Mouse (Mus musculus) small intestine, adult 2 months (tissue): ENCODE data around the gene Syt14. TPM values are rescaled to one million over a fixed set of nuclear protein-coding genes. Genes with fewer than 3 reads are reported as not detected.
A peak's percentile ranks its signal among the peaks of the same experiment; 100 is the strongest.

Experiments
- H3K27ac ChIP-seq: fragments of 200-500 bp; 2 replicates; pipeline ENCODE4 v1.5.1; 2012; ENCODE audit warnings: low read depth, low read length, control low read depth, inconsistent platforms; ENCODE audit not compliant: insufficient read depth
- H3K27me3 ChIP-seq: fragments of 200-500 bp; 2 replicates; pipeline ENCODE4 v1.6.1; 2012; ENCODE audit warnings: mild to moderate bottlenecking, moderate library complexity, low read length, inconsistent platforms; ENCODE audit not compliant: control insufficient read depth, insufficient read depth
- H3K36me3 ChIP-seq: fragments of 200-500 bp; 2 replicates; pipeline ENCODE4 v1.6.1; 2012; ENCODE audit warnings: mild to moderate bottlenecking, low read length, control low read depth, inconsistent platforms; ENCODE audit not compliant: control insufficient read depth, insufficient read depth
- H3K4me1 ChIP-seq: fragments of 200-500 bp; 2 replicates; pipeline ENCODE4 v1.6.1; 2012; ENCODE audit warnings: low read length, inconsistent platforms, mixed read lengths; ENCODE audit not compliant: control insufficient read depth, insufficient read depth, insufficient read length
- H3K4me3 ChIP-seq: fragments of 200-500 bp; 2 replicates; pipeline ENCODE4 v1.5.1; 2012; ENCODE audit warnings: low read depth, mild to moderate bottlenecking, control low read depth, inconsistent platforms, low read length, moderate library complexity
- CTCF ChIP-seq: fragments of 200-500 bp; IDR thresholded peaks from 2 replicates; pipeline ENCODE4 v1.5.1; 2012; ENCODE audit warnings: low read depth, mild to moderate bottlenecking, control low read depth, inconsistent platforms, low read length, moderate library complexity, mixed read lengths; ENCODE audit not compliant: insufficient replicate concordance, insufficient read length; ENCODE audit errors: extremely low read depth
- POLR2A ChIP-seq: fragments of 200-500 bp; IDR thresholded peaks from 2 replicates; pipeline ENCODE4 v1.6.1; 2012; ENCODE audit warnings: low read depth, mild to moderate bottlenecking, control low read depth, inconsistent platforms, low read length, moderate library complexity
- WGBS: fragments of 180-500 bp; shearing (Covaris S2); methylation state at CpG from one replicate; pipeline ENCODE4 v1.1.7; 2018; 5-methylcytosine and 5-hydroxymethylcytosine counted together
- polyA plus RNA-seq: library from polyadenylated mRNA; depleted of rRNA; stranded (reverse); fragments of >200 nt; gene quantifications from 2 replicates; pipeline ENCODE4 v1.2.3, GENCODE M21; 2012

Syt14 gene
- polyA plus RNA-seq, 1 experiment = 0.05 TPM

DNA sequence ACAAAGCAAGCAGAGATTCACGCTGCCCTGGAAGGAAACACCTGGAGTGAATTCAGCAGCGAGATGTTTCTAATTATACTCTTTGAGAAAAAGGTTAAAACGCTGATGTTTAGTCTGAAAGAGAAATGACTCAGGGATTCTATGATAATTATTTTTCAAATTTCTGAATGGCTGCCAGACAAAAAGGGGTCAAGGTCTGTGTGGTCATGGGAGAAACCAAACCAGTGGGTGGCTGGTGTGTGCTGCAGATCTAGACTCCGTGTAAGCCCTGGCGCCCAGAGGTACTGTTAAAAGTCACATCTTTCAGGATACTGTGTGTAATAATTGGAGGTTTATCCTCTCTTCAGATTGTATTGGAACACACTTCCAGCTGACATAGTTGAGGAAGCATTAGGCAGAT lies 18.8 kb upstream of the Syt14 start:
- 62% methylated on average over 5 of the region's 5 CpGs for WGBS
- TF ChIP-seq POLR2A (no peak), CTCF (no peak)
- H3K27ac ChIP-seq = no peak overlapping the region
- no peaks in the 10 kb centered on the region for H3K36me3 ChIP-seq
- H3K4me3 ChIP-seq = no peak overlapping the region
- no peaks in the 10 kb centered on the region for H3K4me1 ChIP-seq
- no peaks in the 10 kb centered on the region for H3K27me3 ChIP-seq

DNA sequence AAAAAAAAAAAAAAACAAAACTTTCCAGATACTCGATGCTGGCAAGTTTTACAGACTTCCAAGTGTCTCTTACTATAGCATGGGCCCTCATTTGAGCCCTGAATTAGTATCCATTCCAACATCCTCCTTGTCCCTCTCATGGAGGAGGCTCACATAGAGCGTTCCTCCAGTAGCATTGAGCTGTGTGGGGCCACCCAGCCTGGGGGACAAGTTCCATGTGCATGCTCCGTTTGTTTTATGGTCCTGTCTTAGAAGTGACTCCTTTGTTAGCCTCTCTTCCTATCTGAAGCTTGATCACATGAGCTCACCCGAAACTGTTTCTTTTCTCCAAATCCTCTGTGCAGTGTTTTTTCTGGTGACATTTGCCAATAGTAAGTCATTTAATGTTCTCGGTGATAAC lies 17.5 kb upstream of the Syt14 start:
- Histone ChIP-seq H3K36me3 (no peaks in the 10 kb centered on the region), H3K27me3 (no peaks in the 10 kb centered on the region), H3K4me3 (no peak overlapping the region), H3K27ac (no peak overlapping the region), H3K4me1 (no peaks in the 10 kb centered on the region)
- no peak for TF ChIP-seq CTCF
- TF ChIP-seq POLR2A = no peak
- WGBS = 30% methylated on average over 5 of the region's 5 CpGs

DNA sequence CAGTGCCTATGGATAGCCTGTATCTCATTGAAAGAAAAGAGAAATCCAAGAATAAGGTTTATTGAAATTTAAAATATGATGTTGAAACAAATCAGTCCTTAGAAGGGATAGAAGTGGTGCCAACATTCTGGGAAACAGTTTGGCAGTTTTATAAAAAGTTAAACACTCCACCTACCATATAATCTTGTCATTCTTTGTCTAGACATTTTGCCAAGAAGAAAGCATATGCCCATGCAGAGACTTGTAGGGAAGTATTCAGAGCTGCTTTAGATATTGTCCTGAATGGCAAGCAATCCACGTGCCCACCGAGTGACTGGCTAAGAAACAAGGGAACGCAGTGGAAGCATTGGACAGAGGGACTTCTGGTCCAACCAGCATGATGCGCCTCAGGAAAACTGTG lies 12.0 kb upstream of the Syt14 start:
- H3K36me3 ChIP-seq = no peaks in the 10 kb centered on the region
- no peak for TF ChIP-seq CTCF
- TF ChIP-seq POLR2A = no peak
- H3K27ac ChIP-seq = no peak overlapping the region
- 86% methylated on average over 4 of the region's 4 CpGs for WGBS
- no peak overlapping the region for H3K4me3 ChIP-seq
- no peaks in the 10 kb centered on the region for H3K27me3 ChIP-seq
- H3K4me1 ChIP-seq = no peaks in the 10 kb centered on the region

- Histone ChIP-seq H3K4me3 (no peak overlapping the region), H3K36me3 (no peaks in the 10 kb centered on the region), H3K27ac (no peak overlapping the region), H3K27me3 (no peaks in the 10 kb centered on the region), H3K4me1 (no peaks in the 10 kb centered on the region)
- TF ChIP-seq POLR2A = no peak
- TF ChIP-seq CTCF = no peak
- WGBS = 75% methylated on average over 3 of the region's 3 CpGs
Measured at GRCm38 (mm10) chr1:193042760-193043295, 7.3 kb upstream of the Syt14 start.

GRCm38 (mm10) chr1:193034951-193035370 lies 614 bp downstream of the Syt14 start:
- Histone ChIP-seq H3K4me3 (peak overlapping the region; percentile 58; the same call in 1 of the 2 replicates), H3K27me3 (peaks cover 14% of the 10 kb centered on the region), H3K36me3 (no peaks in the 10 kb centered on the region), H3K4me1 (peaks cover 6% of the 10 kb centered on the region), H3K27ac (no peak overlapping the region)
- TF ChIP-seq POLR2A (no peak), CTCF (no peak)
- 4% methylated on average over 19 of the region's 19 CpGs for WGBS

DNA sequence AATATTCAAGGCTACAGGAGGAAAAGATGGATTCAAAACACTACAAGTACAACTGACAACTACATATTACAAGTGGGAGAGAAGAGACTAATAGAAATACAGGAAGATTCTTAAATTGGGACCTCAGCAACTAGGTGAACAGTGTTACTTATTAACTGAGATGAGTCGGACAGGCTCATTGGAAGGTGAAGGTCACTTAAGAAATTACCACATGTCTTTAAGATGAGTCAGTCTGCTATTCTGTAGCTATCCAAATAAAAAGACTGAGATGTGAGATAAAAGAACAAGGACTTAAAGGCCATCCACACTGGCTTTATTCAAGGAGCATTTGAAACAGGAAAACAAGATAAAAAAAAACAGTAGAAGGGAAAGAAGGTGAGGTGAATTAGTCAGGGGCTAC lies 11.3 kb downstream of the Syt14 start:
- no peaks in the 10 kb centered on the region for H3K4me1 ChIP-seq
- H3K27me3 ChIP-seq = no peaks in the 10 kb centered on the region
- H3K4me3 ChIP-seq = no peak overlapping the region
- no peaks in the 10 kb centered on the region for H3K36me3 ChIP-seq
- WGBS = 30% methylated on average over 1 of the region's 1 CpGs
- TF ChIP-seq POLR2A (no peak), CTCF (no peak)
- no peak overlapping the region for H3K27ac ChIP-seq

GRCm38 (mm10) chr1:193012351-193012750 lies 23.2 kb downstream of the Syt14 start:
- WGBS = 89% methylated on average over 2 of the region's 2 CpGs
- Histone ChIP-seq H3K27me3 (no peaks in the 10 kb centered on the region), H3K4me1 (no peaks in the 10 kb centered on the region), H3K36me3 (no peaks in the 10 kb centered on the region), H3K27ac (no peak overlapping the region), H3K4me3 (no peak overlapping the region)
- TF ChIP-seq CTCF (no peak), POLR2A (no peak)
